Mouse (Mus musculus) cortical plate, adult 2 months (tissue): Measurements from ENCODE around the gene Nxt1.

Source experiments
- CTCF ChIP-seq: fragments of 200-500 bp; IDR thresholded peaks from 2 replicates; pipeline ENCODE4 v1.5.1; 2011; ENCODE audit warnings: mild to moderate bottlenecking, control low read depth, low read length; ENCODE audit not compliant: insufficient read depth; ENCODE audit errors: extremely low read depth
- POLR2A ChIP-seq: fragments of 200-500 bp; IDR thresholded peaks from 2 replicates; pipeline ENCODE4 v1.6.1; 2011; ENCODE audit warnings: mild to moderate bottlenecking, low read length, control low read depth; ENCODE audit not compliant: insufficient read depth; ENCODE audit errors: extremely low read depth

DNA sequence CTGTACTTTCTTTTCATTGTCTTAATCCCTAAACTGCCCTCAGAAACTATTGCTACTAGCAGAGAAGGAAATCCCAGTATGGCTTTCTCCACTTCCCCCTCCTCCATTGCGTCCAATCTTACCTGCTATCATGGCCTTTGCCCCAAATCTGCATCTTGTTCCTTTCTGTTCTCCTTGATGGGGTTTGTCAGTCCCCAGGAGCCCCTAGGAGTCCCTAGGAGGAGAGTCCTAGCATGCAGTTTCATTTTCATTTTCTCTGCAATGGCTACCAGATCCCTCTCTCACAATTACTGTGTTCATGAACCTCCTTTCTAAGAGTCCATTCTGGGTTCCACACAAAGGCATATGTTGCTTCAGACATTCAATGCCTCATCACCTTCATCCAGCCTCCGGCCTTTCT lies 49.3 kb upstream of the Nxt1 start:
- TF ChIP-seq CTCF: no peak
- TF ChIP-seq POLR2A: no peak
